Mouse (Mus musculus) lung, postnatal 0 days (tissue): ENCODE measurements around the gene Cpd.

Experiments
- CTCF ChIP-seq: IDR thresholded peaks from 2 replicates; pipeline ENCODE4 v1.5.1; 2016; ENCODE audit warnings: antibody characterized with exemption, mild to moderate bottlenecking
- EP300 ChIP-seq: IDR thresholded peaks from 2 replicates; pipeline ENCODE4 v1.6.1; 2016; ENCODE audit warnings: antibody characterized with exemption, mild to moderate bottlenecking, control low read depth

DNA sequence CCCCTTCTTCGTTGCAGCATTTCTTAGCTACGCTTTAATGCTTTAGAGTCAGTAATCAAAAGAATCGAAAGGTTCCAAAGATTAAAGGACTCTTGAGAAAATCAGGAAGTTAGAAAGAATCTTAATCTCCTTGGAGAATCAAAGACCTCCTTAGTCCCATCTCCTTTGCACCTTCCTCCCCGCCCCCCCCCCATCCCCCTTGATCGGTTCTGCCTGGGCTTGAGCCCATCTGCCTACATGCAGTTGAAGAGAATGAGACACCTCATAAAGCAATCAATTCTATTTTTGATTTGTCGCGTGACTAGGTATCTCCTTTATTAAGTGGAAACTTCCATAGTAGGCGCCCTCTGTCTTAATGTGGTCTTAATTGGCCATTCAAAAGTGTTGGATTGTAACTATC lies 536 bp upstream of the Cpd start:
- no peak for TF ChIP-seq CTCF
- TF ChIP-seq EP300, result no peak
